Mouse (Mus musculus) kidney, embryonic 15.5 days (tissue): ENCODE measurements around the gene Ugt1a10. TPM values are rescaled to one million over a fixed set of nuclear protein-coding genes. Genes with fewer than 3 reads are reported as not detected.

Experiments
- ATAC-seq: fragments of 200-750 bp; cut with Nextera tagmentation; replicated peaks from 2 replicates; pipeline ENCODE4 v1.8.0; 2017; ENCODE audit warnings: moderate TSS enrichment; ENCODE audit not compliant: low FRiP score
- H3K27ac ChIP-seq: fragments of 300-500 bp; sonication (generic); 2 replicates; pipeline ENCODE4 v1.5.1; 2015; ENCODE audit warnings: mild to moderate bottlenecking, inconsistent platforms
- H3K27me3 ChIP-seq: fragments of 300-500 bp; sonication (generic); 2 replicates; pipeline ENCODE4 v1.6.1; 2015; ENCODE audit warnings: inconsistent platforms
- H3K36me3 ChIP-seq: fragments of 300-500 bp; sonication (generic); 2 replicates; pipeline ENCODE4 v1.6.1; 2015; ENCODE audit warnings: inconsistent platforms
- H3K4me1 ChIP-seq: fragments of 300-500 bp; sonication (generic); 2 replicates; pipeline ENCODE4 v1.6.1; 2015; ENCODE audit warnings: inconsistent platforms
- H3K4me2 ChIP-seq: fragments of 300-500 bp; sonication (generic); 2 replicates; pipeline ENCODE4 v1.6.1; 2015; ENCODE audit warnings: moderate library complexity, mild to moderate bottlenecking, inconsistent platforms
- H3K4me3 ChIP-seq: fragments of 300-500 bp; sonication (generic); replicated peaks from 2 replicates; pipeline ENCODE4 v1.5.1; 2015; ENCODE audit warnings: mild to moderate bottlenecking, inconsistent platforms
- H3K9ac ChIP-seq: fragments of 300-500 bp; sonication (generic); 2 replicates; pipeline ENCODE4 v1.6.1; 2015; ENCODE audit warnings: mild to moderate bottlenecking, inconsistent platforms
- H3K9me3 ChIP-seq: fragments of 300-500 bp; sonication (generic); replicated peaks from 2 replicates; pipeline ENCODE4 v1.6.1; 2016; ENCODE audit warnings: inconsistent platforms
- WGBS: fragments of 180-500 bp; shearing (Covaris S2); methylation state at CpG from one replicate; pipeline ENCODE4 v1.1.7; 2015; ENCODE audit warnings: mixed read lengths; 5-methylcytosine and 5-hydroxymethylcytosine counted together
- polyA plus RNA-seq: library from polyadenylated mRNA; unstranded; fragments of >200 nt; fragmentation: Nextera tagmentation; extraction: Ambion mirVana; gene quantifications from 2 replicates; pipeline ENCODE4 v1.2.1, GENCODE M21; 2015

Gene Ugt1a10
- polyA plus RNA-seq, 1 experiment from 2014 or later: 17.5 TPM

DNA sequence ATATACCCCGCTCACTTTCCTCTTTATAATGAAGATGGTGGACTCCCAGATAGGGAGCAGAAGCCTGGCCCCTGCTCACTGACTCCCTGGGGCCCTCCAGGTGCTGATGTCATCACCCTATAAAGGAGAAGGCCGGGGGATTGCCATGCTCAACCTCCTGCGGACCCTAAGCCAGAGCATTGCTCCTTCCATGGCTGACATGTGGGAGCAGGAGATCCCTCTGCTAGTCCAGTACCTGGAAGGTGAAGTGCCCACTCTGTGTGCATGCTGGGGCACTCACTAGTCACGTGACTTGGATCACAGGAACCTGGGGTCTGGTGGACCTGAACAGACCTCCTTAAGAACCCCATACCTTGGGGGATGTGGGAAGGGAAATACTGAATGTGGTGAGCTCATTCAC is 185.4 kb downstream of the Ugt1a10 start:
- Histone ChIP-seq H3K9me3 (peaks cover 72% of the 10 kb centered on the region), H3K27me3 (no peaks in the 10 kb centered on the region), H3K4me1 (no peaks in the 10 kb centered on the region), H3K4me2 (no peak overlapping the region), H3K36me3 (no peaks in the 10 kb centered on the region), H3K27ac (no peak overlapping the region), H3K9ac (no peak overlapping the region), H3K4me3 (no peak overlapping the region)
- ATAC-seq: no peak; the same call in 1 of the 2 replicates
- WGBS: 70% methylated on average over 4 of the region's 4 CpGs

DNA sequence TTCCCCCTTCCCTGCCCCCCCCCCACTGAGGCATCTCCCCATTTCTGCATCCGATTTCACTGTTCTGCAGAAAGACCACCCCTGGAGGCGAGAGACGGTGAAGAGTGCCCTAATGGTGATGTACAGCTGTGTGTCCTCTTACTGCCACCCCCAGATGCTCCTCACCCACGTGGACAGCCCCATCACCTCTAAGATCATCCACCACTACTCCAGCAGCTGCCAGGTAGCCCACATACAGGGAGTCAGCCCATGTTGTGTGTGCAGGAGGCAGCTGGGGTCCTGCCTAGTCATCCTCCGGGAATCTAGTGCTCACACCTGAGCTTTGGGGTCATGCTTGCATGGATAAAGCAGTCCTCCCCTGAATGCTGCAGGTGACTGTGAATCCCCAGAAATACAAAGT is 188.7 kb downstream of the Ugt1a10 start:
- no peak overlapping the region for H3K27ac ChIP-seq
- no peak overlapping the region for H3K4me2 ChIP-seq
- H3K4me1 ChIP-seq: no peaks in the 10 kb centered on the region
- H3K9me3 ChIP-seq: peaks cover 64% of the 10 kb centered on the region
- no peak overlapping the region for H3K4me3 ChIP-seq
- no peak overlapping the region for H3K9ac ChIP-seq
- H3K36me3 ChIP-seq: no peaks in the 10 kb centered on the region
- ATAC-seq: no peak
- 63% methylated on average over 5 of the region's 5 CpGs for WGBS
- H3K27me3 ChIP-seq: no peaks in the 10 kb centered on the region

DNA sequence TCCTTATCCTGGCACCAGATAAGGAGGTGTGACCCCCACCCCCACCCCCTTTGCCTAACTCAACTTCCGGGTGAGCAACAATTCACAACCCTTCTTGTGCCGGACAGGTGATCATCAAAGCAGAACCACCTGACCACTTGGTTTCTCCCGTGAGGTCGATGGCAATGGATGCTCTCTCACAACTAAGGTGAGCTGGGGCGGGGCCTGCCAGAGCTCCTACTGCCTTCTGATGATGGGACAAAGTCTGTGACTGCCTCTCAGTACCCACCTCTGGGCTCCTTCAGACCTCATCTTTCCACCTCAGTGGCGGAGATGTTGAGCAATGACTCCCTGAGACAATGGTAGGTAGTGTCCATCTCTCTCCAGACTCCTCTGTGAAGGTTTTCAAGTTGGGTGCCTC is 190.7 kb downstream of the Ugt1a10 start:
- Histone ChIP-seq H3K9me3 (peaks cover 65% of the 10 kb centered on the region), H3K4me3 (no peak overlapping the region), H3K9ac (no peak overlapping the region), H3K4me1 (no peaks in the 10 kb centered on the region), H3K36me3 (no peaks in the 10 kb centered on the region), H3K27ac (no peak overlapping the region), H3K4me2 (no peak overlapping the region), H3K27me3 (no peaks in the 10 kb centered on the region)
- 77% methylated on average over 6 of the region's 6 CpGs for WGBS
- ATAC-seq: no peak

DNA sequence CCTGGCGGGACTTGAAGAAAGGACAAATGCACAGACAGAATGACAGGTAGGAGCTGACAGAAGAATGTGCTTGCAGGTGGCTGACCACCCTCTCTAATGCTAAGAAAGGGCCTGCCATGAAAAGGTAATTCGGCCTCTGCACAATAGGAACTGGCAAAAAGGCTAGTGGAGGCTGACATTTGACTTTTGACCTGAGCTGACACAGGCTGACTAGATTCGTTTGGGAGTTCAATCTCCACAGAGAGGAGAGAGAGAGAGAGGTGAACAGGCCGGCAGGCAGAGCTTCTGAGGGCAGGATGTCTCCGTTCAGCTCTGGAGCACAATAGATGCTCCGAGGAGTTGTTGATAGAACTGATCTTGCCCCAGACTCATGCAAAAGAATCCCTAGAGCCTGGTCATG is 191.2 kb downstream of the Ugt1a10 start:
- Histone ChIP-seq H3K9me3 (peaks cover 67% of the 10 kb centered on the region), H3K9ac (no peak overlapping the region), H3K27ac (no peak overlapping the region), H3K4me3 (no peak overlapping the region), H3K4me2 (no peak overlapping the region), H3K27me3 (no peaks in the 10 kb centered on the region), H3K36me3 (no peaks in the 10 kb centered on the region), H3K4me1 (no peaks in the 10 kb centered on the region)
- ATAC-seq: no peak
- WGBS: 46% methylated on average over 6 of the region's 6 CpGs

DNA sequence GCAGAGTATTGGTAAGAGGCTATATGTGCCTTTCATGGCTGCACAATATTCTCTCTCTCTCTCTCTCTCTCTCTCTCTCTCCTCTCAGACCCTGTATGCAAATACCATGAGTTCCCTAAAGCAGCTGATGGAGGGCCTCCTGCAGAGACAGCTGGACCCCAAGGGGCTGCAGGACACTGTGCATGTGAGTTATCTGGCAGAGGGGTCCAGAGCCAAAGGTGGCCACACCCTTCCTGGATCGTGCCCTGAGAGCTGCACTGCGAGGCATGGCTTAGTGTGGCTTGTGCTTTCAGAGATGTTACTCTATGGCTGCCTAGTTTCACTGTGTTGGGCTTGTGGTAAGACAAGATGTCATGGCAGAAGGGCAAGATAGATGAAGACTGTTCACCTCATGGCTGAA is 192.5 kb downstream of the Ugt1a10 start:
- WGBS: 52% methylated on average over 2 of the region's 2 CpGs
- ATAC-seq: no peak
- Histone ChIP-seq H3K4me2 (no peak overlapping the region), H3K4me1 (no peaks in the 10 kb centered on the region), H3K9ac (no peak overlapping the region), H3K36me3 (no peaks in the 10 kb centered on the region), H3K27me3 (no peaks in the 10 kb centered on the region), H3K27ac (no peak overlapping the region), H3K4me3 (no peak overlapping the region), H3K9me3 (peaks cover 64% of the 10 kb centered on the region)

DNA sequence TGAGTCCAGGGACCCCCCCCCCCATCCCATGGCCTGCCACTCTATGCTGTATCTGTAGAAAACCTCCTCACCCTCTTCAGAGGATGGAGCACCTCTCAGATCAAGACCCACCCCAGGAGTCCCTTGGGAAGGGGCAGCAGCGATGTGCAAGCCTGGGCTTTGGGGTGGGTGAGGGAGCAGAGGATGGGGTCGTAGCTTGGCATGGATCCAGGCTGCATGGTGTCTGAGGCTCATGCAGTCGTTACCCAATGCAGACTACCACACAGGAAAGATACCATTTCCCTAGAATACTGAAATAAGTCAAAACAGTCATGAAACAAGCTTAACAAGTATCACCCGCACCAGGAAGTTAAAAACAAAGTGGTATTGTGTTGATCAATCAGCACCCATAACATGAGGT is 193.5 kb downstream of the Ugt1a10 start:
- ATAC-seq: no peak
- Histone ChIP-seq H3K27ac (no peak overlapping the region), H3K9me3 (peaks cover 57% of the 10 kb centered on the region), H3K4me1 (no peaks in the 10 kb centered on the region), H3K4me2 (no peak overlapping the region), H3K4me3 (no peak overlapping the region), H3K36me3 (no peaks in the 10 kb centered on the region), H3K27me3 (no peaks in the 10 kb centered on the region), H3K9ac (no peak overlapping the region)
- 72% methylated on average over 4 of the region's 4 CpGs for WGBS

- Histone ChIP-seq H3K27ac (no peak overlapping the region), H3K27me3 (no peaks in the 10 kb centered on the region), H3K4me3 (no peak overlapping the region), H3K4me2 (no peak overlapping the region), H3K9ac (no peak overlapping the region), H3K36me3 (no peaks in the 10 kb centered on the region), H3K9me3 (peaks cover 52% of the 10 kb centered on the region), H3K4me1 (no peaks in the 10 kb centered on the region)
- no peak for ATAC-seq
- WGBS: 79% methylated on average over 7 of the region's 7 CpGs
Measured at GRCm38 (mm10) chr1:88249596-88249995, 194.4 kb downstream of the Ugt1a10 start.

DNA sequence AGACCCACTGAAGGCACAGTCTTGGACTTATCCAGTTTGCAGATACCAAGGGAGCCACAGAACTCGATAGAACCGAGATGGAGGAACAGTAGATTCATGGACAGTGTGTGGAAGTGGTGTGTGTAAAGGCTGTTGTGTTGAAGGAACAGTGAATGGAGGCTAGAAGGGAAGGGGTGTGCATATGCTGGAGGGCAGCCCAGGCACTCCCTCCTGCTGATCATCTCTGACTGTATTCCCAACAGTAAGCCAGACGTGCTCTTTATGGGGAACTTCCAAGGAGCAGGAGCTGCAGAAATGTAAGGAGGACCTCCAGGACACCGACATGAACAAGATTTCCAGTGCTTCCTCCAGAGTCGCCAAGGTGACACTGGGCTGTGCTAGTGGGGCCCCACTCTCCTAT is 194.8 kb downstream of the Ugt1a10 start:
- H3K4me1 ChIP-seq: no peaks in the 10 kb centered on the region
- ATAC-seq: no peak
- H3K9me3 ChIP-seq: peaks cover 55% of the 10 kb centered on the region
- no peaks in the 10 kb centered on the region for H3K36me3 ChIP-seq
- H3K4me2 ChIP-seq: no peak overlapping the region
- no peak overlapping the region for H3K27ac ChIP-seq
- H3K4me3 ChIP-seq: no peak overlapping the region
- WGBS: 85% methylated on average over 5 of the region's 5 CpGs
- H3K9ac ChIP-seq: no peak overlapping the region
- no peaks in the 10 kb centered on the region for H3K27me3 ChIP-seq

DNA sequence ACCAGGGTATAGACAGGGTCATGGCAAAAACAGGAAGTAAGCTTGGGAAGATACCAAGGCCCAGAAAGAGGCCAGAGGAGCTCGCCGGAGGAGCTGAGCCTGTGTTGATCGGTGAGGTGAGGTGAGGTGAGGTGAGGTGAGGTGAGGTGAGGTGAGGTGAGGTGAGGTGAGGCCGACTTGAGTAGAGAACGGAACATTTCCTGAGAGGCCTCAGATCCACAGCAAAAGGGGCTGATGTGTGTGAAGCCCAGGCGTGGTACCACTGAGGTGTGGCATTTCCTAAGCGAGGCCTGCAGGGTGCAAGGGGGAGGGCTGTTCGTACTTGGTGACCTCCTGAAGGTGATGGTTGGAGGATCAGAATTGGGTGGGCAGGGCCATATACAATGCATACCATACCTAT is 197.9 kb downstream of the Ugt1a10 start:
- H3K9me3 ChIP-seq: peaks cover 55% of the 10 kb centered on the region
- 65% methylated on average over 8 of the region's 8 CpGs for WGBS
- H3K27ac ChIP-seq: no peak overlapping the region
- no peaks in the 10 kb centered on the region for H3K36me3 ChIP-seq
- no peak overlapping the region for H3K4me2 ChIP-seq
- H3K9ac ChIP-seq: no peak overlapping the region
- H3K4me1 ChIP-seq: no peaks in the 10 kb centered on the region
- no peak for ATAC-seq
- H3K27me3 ChIP-seq: no peaks in the 10 kb centered on the region
- H3K4me3 ChIP-seq: no peak overlapping the region

- ATAC-seq: no peak
- H3K9me3 ChIP-seq: peaks cover 51% of the 10 kb centered on the region
- no peaks in the 10 kb centered on the region for H3K27me3 ChIP-seq
- H3K36me3 ChIP-seq: no peaks in the 10 kb centered on the region
- no peak overlapping the region for H3K9ac ChIP-seq
- H3K4me3 ChIP-seq: no peak overlapping the region
- 71% methylated on average over 6 of the region's 6 CpGs for WGBS
- no peak overlapping the region for H3K27ac ChIP-seq
- H3K4me2 ChIP-seq: no peak overlapping the region
- H3K4me1 ChIP-seq: no peaks in the 10 kb centered on the region
Measured at GRCm38 (mm10) chr1:88253540-88253939, 198.4 kb downstream of the Ugt1a10 start.

- ATAC-seq: no peak
- 86% methylated on average over 12 of the region's 12 CpGs for WGBS
- peaks cover 3% of the 10 kb centered on the region for H3K36me3 ChIP-seq
Measured at GRCm38 (mm10) chr1:88254793-88255465, 199.7 kb downstream of the Ugt1a10 start.

GRCm38 (mm10) chr1:88255466-88255857 is 200.3 kb downstream of the Ugt1a10 start:
- no peak overlapping the region for H3K4me2 ChIP-seq
- no peak overlapping the region for H3K27ac ChIP-seq
- H3K4me3 ChIP-seq: no peak overlapping the region
- H3K4me1 ChIP-seq: peaks cover 13% of the 10 kb centered on the region
- peaks cover 9% of the 10 kb centered on the region for H3K36me3 ChIP-seq
- peaks cover 32% of the 10 kb centered on the region for H3K9me3 ChIP-seq
- H3K27me3 ChIP-seq: no peaks in the 10 kb centered on the region
- 54% methylated on average over 2 of the region's 2 CpGs for WGBS
- H3K9ac ChIP-seq: no peak overlapping the region
- no peak for ATAC-seq

More at GRCm38 (mm10) chr1:88254793-88255465, 199.7 kb downstream of the Ugt1a10 start:
- Histone ChIP-seq H3K4me1 (peaks cover 10% of the 10 kb centered on the region), H3K9me3 (peaks cover 37% of the 10 kb centered on the region), H3K4me3 (no peak overlapping the region), H3K9ac (no peak overlapping the region), H3K4me2 (no peak overlapping the region), H3K27me3 (no peaks in the 10 kb centered on the region), H3K27ac (no peak overlapping the region)
